Mouse (Mus musculus): Measurements from ENCODE around the gene Gpr39.

Gene Gpr39

GRCm38 (mm10) chr1:125694338-125694737 lies 17.5 kb downstream of the Gpr39 start:
- no peak for DNase-seq (ENCODE audit: low read depth, low spot score)

DNA sequence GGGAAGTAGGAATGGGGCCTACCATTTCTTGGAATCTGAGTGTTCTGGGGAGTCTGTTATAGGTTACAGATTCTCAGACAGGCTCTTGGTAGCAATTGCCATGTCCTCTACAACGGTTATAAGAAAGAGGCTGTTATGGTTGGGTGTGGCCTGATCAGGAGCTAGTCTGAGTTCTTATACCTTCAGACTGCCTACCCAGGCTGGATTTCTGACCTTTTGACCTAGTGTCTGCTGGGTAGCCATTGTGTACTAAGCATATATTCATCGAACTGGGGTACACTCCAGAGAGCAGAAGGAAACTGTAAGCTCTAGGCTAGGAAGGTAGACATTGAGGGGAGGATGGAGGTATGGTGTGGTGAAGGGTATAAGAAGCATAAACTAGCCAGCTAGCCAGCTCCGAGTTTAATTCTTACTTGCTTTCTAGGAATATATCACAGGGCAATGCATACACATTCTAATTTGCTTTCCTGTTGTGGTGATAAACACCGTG lies 24.4 kb downstream of the Gpr39 start:
- no peak for DNase-seq (ENCODE audit: low read depth, low spot score)

DNA sequence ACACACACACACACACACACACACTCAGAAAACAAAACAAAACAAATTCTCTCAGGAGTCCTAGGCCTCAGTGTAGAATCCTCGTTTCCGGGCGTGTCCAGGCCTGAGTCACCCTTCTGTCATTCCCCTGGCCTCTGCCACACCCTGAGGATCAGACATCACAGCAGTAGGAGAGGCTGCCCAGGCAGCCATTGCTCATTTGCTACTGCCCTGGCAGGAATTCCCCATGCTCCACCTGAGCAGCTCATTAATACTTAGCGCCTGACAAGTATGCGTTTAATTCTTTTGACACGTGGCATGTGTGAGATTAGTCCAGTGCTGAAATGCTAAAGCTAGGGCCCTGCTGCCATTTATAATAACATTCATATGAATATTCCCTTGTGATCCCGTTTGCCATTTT lies 25.0 kb downstream of the Gpr39 start:
- DNase-seq (ENCODE audit: low read depth, low spot score) = no peak

GRCm38 (mm10) chr1:125702326-125702725 lies 25.5 kb downstream of the Gpr39 start:
- DNase-seq (ENCODE audit: low read depth, low spot score) = no peak

- DNase-seq (ENCODE audit: low read depth, low spot score) = no peak
Measured at GRCm38 (mm10) chr1:125705412-125705811, 28.6 kb downstream of the Gpr39 start.

DNA sequence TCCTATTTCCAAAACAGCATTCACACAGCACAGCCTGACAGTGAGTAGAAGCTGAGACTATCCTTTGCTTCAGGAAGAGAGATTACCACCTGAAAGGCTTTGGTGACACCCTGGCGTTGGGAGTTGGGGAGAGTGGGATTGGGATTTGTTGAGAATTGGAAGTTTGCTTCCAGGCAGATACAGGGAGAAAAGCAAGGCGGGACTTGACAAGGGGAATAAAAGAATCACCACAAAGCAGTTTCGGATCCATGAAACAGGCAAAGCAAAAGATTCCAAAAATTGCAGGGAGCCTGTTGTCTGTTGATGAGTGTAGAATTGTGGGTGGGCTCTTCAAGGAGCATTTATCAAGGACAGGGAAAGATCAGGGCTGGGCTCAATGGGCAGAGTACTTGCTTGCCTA lies 38.5 kb downstream of the Gpr39 start:
- no peak for DNase-seq (ENCODE audit: low read depth, low spot score)

DNA sequence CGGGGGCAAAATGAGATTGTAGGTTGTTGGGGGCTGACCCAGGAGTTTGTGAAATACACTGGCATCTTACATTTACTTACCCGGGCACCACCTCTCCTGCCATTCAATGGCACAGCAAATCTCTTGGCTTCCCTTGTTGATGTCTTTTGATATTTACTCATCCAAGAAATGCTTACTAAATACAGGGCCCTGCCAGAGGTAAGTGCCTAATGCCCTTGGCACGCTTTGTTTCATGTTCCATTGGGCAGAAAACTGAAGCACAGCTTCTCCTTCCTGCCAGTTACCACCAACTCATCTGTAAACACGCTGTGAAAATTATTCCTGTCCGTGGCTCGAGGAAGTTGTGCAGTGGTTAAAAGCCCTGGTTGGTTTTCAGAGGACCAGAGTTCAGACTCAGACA lies 39.4 kb downstream of the Gpr39 start:
- DNase-seq (ENCODE audit: low read depth, low spot score) = no peak

GRCm38 (mm10) chr1:125717906-125718305 lies 41.1 kb downstream of the Gpr39 start:
- no peak for DNase-seq (ENCODE audit: low read depth, low spot score)

DNA sequence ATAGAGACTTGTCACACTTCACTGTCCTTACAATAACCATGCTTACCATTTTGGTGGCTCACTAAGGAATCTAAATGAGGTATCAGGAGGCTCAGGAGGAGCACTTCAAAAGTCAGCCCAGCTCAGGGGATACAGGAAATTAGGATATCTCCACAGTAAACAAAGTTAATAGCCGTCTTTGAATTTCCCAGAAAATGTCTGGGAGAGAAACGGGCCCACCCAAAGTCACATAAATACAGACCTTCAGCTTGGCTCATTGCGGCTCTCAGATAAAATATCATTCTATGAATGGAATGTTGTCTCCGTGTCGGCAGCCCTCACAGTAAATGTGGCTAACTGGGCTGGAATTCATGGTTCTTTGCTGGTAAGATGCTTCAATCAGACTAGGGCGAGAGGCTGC lies 42.3 kb downstream of the Gpr39 start:
- no peak for DNase-seq (ENCODE audit: low read depth, low spot score)

GRCm38 (mm10) chr1:125721104-125721758 lies 44.4 kb downstream of the Gpr39 start:
- no peak for DNase-seq (ENCODE audit: low read depth, low spot score)

- DNase-seq (ENCODE audit: low read depth, low spot score) = no peak
Measured at GRCm38 (mm10) chr1:125724304-125724703, 47.5 kb downstream of the Gpr39 start.

DNA sequence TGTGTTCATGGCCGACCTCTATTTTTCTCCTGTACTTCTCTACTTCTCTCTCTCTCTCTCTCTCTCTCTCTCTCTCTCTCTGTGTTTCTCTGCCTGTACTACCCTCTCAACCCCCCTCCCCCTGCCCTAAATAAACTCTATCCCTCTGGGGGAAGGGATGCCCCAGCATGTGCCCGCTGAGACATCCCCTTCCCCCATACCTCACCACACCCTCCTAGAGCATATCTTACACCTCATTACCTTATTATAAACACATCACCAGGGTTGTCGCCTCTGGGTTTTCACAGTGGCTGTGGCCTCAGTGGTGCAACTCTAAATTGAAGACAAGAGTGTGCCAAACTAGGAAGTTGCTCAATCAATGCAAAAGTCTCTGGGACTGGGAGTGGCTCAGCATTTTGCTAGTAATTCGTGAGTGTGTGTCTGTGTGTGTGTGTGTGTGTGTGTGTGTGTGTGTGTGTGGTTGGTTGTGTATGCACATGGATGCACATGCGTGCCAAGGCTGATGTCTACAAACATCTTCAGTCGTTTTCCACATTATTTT lies 52.3 kb downstream of the Gpr39 start:
- DNase-seq (ENCODE audit: low read depth, low spot score) = no peak

DNA sequence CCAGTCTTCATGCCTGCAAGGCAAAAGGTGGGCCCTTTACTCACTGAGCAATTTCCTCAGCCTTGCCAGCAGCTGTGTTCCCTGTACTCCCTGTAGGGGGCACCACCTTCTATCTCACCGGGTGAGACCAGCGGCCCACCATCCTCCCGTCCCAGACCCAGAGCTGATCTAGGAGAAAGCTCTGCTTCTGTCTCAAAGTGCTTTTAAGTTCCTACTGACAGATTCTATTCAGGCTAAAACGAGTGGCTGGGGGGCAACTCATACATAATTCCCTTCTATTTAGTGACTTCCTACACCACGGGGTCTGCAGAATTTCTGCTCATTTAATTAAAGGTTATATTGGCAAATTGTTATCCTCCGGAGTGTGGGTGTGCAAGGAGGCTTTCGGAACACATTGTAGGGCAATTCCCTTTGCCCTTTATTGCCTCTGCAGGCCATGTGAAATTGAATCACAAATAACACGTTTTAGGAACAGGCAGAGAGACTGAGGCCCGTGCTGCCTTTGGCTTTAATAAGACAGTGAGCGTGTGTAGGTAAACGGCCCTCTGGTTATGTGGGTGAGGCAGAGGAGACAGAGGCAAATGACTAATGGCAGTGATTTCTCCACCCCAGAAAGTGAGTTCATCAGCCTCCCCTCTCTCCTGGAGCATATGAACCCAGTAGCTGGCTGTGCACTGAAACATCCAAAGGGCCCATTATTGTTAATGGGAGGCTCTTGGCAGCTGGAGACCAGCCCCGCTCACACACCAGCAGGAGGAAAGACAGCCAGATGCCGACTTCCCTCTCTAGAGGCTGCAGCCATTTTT lies 53.1 kb downstream of the Gpr39 start:
- no peak for DNase-seq (ENCODE audit: low read depth, low spot score)

- DNase-seq (ENCODE audit: low read depth, low spot score) = no peak
Measured at GRCm38 (mm10) chr1:125730537-125730880, 53.7 kb downstream of the Gpr39 start.

DNA sequence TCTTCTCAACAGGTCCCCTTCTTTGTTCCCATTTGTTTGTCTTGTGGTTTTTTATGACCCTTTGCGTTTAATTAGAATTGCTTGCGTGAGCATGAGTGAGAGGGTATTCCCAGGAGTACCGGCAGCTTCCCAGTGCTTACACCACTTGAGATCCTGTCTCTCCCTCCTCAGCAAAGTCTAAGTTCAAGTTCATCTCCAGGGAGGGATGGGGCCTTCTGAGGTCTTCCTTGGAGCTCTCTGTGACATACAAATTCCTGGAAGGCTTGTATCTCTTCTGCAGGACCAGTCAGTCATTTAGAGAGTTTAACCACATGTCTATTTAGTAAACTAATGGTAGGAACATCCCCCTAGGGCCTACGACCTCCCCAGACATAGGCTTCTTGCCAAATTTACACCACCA lies 55.1 kb downstream of the Gpr39 start:
- no peak for DNase-seq (ENCODE audit: low read depth, low spot score)

- no peak for DNase-seq (ENCODE audit: low read depth, low spot score)
Measured at GRCm38 (mm10) chr1:125744766-125745165, 68.0 kb downstream of the Gpr39 start.

DNA sequence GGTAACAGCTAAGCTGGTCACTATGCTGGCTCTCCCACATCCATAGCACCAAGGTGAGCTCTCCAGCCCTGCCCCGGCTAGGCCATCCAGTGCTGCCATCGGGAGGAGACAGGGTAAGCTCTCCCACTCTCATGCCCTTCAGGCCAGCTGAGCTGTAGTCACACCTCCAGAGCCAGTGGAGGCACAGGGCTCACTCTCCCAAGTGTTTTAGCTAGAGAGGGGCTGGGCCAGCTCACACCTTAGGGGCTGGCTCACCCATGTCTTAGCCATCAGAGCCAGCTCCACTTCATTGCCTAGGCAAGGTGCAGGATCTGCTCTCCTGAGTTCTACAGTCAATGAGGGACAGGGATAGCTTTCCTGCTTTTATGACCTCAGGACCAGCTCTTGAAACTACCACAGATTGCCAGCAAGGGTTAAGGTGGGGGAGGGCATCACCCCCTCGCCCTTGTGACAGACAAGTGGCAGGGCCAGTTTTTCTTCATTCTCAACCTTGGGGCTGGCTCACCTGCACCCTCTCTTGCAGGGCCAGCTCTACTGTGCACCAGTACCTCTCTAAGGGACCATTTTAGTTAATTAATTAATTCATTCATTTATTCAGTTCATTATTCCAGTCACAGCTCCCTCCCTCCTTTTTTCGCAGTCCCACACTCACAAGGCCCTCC lies 78.7 kb downstream of the Gpr39 start:
- no peak for DNase-seq (ENCODE audit: low read depth, low spot score)

DNA sequence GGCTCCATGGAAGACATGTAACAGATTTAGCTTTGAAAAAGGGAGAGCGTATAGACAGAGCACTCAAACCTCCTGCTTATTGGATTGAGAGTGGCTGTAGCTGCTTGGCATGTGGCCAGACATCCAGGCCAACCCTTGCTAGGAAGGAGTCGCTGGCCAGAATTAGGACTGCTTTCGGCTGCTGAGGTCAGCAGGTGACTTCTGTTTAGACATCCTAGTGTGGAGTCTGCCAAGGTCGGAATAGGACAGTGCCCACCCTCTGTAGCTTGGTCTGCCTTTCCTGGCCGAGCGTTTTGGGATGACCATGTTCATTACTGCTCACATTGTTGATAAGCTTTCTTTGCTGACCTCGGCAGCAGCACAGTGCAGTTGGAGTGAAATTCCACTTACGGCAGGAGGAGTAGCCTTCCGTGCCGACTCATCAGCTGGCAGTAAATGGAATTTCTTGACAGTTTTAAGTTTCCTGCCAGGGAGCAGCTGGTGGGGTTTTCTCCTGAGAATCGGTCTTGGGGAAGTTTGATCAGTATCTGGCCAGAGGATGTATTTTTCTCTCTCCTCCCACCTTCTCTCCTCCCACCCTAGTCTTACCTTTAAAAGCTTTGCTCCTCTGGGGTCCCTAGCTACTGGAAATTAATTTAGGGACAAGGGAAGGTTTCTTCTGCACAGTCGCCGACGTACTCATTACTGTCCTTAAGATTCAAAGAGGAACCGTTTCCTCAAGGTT lies 83.3 kb downstream of the Gpr39 start:
- no peak for DNase-seq (ENCODE audit: low read depth, low spot score)

DNA sequence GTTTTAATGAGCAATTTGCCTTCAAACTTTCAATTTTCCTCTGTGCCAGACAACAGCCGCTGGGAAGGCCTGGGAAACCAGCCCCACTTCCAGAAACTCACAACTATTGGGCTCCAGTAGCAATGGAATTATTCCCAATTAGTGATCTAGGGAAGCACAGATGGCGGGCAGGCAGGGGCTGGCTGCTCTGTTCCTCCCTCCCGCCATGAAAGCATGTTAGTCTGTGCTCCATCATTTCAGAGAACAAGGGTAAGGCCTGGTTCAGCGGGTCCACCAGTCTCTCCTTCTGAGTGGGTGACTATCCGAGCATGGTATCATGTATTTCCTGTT lies 83.9 kb downstream of the Gpr39 start:
- no peak for DNase-seq (ENCODE audit: low read depth, low spot score)

- no peak for DNase-seq (ENCODE audit: low read depth, low spot score)
Measured at GRCm38 (mm10) chr1:125762076-125762475, 85.3 kb downstream of the Gpr39 start.

- DNase-seq (ENCODE audit: low read depth, low spot score) = peak; percentile 33
Measured at GRCm38 (mm10) chr1:125789804-125790203, 113.0 kb downstream of the Gpr39 start.

DNA sequence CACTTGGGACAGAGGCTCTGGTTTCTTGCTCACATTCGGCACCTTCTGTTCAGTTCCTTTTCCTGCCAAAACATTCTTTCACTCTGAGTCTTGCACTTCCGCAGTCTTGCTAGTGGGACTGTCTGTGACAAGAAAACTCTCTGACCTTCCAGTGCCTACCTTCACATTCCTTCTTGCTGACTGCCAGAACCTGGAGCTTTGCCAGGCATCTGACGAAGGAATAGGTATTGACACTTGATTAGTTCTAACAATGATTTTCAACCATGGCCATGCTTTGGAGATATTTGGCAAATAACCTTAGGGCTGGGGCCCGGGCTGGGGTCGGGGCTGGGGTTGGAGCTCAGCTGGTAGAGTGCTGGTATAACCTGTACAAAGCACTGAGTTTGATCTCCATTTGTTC lies 123.7 kb downstream of the Gpr39 start:
- no peak for DNase-seq (ENCODE audit: low read depth, low spot score)

Measured in retina, adult 2 months (tissue).